Mouse (Mus musculus) embryonic stem cell, embryonic (primary cell): ENCODE results near the gene Naa38.

Source experiments
- CTCF ChIA-PET, 4 experiments: fragments of 300-600 bp in 2 of 4; fragments of 350-600 bp in 2 of 4; sonication (Branson Sonifier 250); formaldehyde crosslinking; loops; one replicate each; lab custom pipeline; 2022; ENCODE audit warnings: inconsistent platforms in 2 of 4; lab: Charles Lee
- POLR2A ChIA-PET, 4 experiments: fragments of 300-600 bp in 2 of 4; fragments of 350-600 bp in 2 of 4; sonication (Branson Sonifier 250); formaldehyde crosslinking; loops; one replicate each; lab custom pipeline; 2022; ENCODE audit warnings: antibody characterized with exemption in 4 of 4, inconsistent platforms in 1 of 4; lab: Charles Lee

Naa38 gene

DNA sequence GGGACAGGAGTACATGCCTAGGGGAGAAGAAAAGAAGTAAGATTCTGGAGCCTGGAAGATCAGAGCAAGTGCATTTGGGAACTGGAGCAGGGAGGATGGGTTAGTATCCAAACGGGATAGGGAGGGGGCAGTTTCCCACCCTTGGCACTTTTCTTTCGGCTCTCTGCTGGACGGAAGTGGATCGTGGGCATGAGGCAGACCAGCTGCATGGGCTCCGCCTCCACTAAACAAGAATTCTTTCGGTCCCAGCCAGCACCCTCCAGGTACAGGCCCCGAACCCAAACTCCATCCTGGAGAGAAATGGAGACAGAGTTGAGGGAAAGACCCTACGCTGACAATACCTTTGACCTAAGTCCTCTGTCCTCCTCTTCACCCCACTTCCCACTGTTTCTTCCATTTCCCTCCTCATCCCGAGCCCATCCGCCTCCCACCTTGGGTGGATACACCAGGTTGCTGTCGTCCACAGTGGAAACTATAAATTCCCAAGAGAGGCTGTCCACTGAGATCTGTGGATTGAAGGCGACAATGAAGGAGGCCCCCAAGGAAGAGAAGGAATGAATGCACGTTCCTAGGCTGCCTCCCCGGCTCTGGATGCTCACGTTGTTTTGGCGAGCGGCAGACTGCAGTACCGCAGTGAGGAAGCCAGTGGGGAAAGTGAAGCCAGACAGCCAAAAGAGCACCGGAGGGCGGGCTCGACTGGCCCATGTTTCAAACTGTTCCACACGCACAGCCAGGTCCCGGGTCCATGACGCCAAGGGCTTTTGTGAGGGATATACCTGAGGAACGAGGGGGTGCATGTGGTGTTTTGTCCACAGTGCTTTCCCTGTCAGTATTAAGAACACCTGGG is 26.1 kb downstream of the Naa38 start:
- ChIA-PET POLR2A (interaction anchor here in 3 of 4 experiments (0.6 to 6.9 kb wide), 19 partner anchors 10 to 826 kb away, joined by 3 to 136 read pairs (median 4); partner anchors contain the start of genes Trp53 (in 2 of the 3), Wrap53 (in 2 of the 3), Cntrob (in 1 of the 3) and Cyb5d1 (in 1 of the 3)), CTCF (interaction anchor here in 1 of 4 experiments (0.6 to 3.7 kb wide), 5 partner anchors 7 to 165 kb away, joined by 3 to 10 read pairs (median 4); no protein-coding TSS in a partner anchor)

GRCm38 (mm10) chr11:69422842-69423241 is 27.6 kb downstream of the Naa38 start:
- CTCF ChIA-PET = no interaction called here

DNA sequence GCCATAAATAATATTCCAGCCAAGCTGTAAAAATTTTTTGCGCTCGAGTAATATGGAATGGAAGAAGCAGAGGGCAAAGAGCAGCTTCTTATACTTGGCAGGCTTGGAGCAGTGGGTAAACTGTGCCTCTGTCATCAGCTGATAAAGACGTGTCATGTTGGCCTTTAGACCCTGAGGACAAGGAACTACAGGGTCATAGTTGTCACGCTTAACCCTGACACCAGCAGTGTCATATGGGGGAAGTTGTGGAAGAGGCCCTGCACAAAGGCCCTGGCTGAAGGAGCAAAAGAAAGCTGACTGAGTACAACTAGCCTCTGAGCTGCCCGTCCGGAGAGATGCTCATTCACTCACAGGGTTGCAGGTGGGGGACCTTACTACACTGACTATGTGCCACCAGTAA is 28.6 kb downstream of the Naa38 start:
- POLR2A ChIA-PET = interaction anchor here in 3 of 4 experiments (0.6 to 1.9 kb wide), 12 partner anchors 8 to 476 kb away, joined by 3 to 7 read pairs (median 3); no protein-coding TSS in a partner anchor
- CTCF ChIA-PET = interaction anchor here in 3 of 4 experiments (0.6 to 1.0 kb wide), 3 partner anchors 8 to 172 kb away, joined by 3 to 5 read pairs (median 3); no protein-coding TSS in a partner anchor

More at GRCm38 (mm10) chr11:69422842-69423241, 27.6 kb downstream of the Naa38 start:
- POLR2A ChIA-PET = interaction anchor here in 2 of 4 experiments (0.8 to 6.9 kb wide), 5 partner anchors 10 to 16 kb away, joined by 3 to 136 read pairs (median 4); no protein-coding TSS in a partner anchor

DNA sequence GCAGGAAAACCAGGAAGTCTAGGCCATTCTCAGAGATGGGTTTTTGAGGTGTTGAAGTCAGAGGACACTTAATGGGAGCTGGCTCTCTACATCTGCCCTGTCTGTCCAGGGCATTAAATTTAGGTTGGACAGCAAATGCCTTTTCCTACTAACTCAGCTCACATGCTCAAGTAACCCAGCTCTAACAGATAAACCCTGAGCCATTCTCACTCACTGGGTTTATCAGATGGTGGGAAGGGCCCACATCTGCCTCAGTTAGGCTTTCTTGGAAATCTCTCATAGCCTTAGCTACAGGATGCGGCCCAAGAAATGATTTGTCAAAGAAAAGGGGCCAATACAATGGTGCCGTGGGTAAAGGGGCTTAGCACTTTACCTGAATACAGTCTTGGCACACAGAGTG is 31.0 kb downstream of the Naa38 start:
- ChIA-PET CTCF (interaction anchor here in 1 of 4 experiments (1.4 kb wide), 1 partner anchor 12 kb away, joined by 4 read pairs; no protein-coding TSS in a partner anchor), POLR2A (interaction anchor here (0.5 to 5.5 kb wide), 18 partner anchors 8 to 353 kb away, joined by 3 to 72 read pairs (median 5); partner anchors contain the start of genes Cyb5d1 (in 1 of the 4), Kcnab3 (in 1 of the 4), Kdm6b (in 1 of the 4) and Naa38 (in 1 of the 4))

DNA sequence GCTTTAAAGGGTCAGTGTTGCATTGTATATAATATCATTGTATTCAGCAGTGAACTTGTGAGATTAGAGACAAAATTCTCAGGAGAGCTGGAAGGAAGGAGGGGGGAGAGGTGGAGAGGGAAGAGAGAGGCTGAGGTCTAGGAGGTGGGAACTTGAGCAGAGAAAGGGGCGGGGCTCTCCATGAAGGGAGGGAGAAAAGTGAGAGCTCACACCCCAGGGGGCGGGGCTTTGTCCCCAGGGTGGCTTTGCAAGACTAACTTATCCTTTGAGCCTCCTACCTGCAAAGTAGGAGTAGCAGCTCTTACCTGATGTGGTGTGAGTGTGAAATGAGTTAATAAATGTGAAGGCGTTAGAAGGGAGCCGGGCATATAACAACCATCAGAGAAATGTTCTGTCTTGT is 33.5 kb downstream of the Naa38 start:
- ChIA-PET CTCF (interaction anchor here in 3 of 4 experiments (0.6 to 2.4 kb wide), 14 partner anchors 9 to 541 kb away, joined by 3 to 15 read pairs (median 6); no protein-coding TSS in a partner anchor), POLR2A (interaction anchor here (0.5 to 5.5 kb wide), 41 partner anchors 9 to 365 kb away, joined by 3 to 72 read pairs (median 4); partner anchors contain the start of genes Cyb5d1 (in 2 of the 4), Kdm6b (in 2 of the 4), Naa38 (in 2 of the 4) and Cntrob (in 1 of the 4))

GRCm38 (mm10) chr11:69429313-69429712 is 34.0 kb downstream of the Naa38 start:
- ChIA-PET CTCF (interaction anchor here in 3 of 4 experiments (0.6 to 2.4 kb wide), 9 partner anchors 8 to 540 kb away, joined by 3 to 15 read pairs (median 7); no protein-coding TSS in a partner anchor), POLR2A (interaction anchor here (0.5 to 5.5 kb wide), 34 partner anchors 8 to 366 kb away, joined by 3 to 72 read pairs (median 6); partner anchors contain the start of genes Cyb5d1 (in 2 of the 4), Kdm6b (in 2 of the 4), Naa38 (in 2 of the 4) and Cntrob (in 1 of the 4))

DNA sequence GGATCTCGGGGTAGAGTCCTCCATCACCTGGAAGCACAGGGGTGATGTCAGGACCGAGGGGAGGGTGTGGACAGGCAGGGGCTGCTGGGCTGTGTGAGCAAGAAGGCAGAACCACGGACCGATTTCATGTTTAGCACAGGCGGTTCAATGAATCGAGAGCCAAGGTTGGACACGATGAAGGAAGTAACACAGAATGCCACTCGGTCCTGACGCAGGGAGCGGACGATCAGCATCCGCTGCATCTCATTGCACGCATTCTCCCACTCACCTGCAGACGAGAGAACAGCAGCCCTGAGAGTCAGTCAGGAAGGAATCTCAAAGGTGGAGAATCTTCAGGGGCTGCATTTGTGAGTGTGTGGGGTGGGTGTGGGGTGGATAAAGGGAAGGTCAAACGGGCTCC is 35.3 kb downstream of the Naa38 start:
- POLR2A ChIA-PET = interaction anchor here in 1 of 4 experiments (5.5 kb wide), 1 partner anchor 21 kb away, joined by 34 read pairs; no protein-coding TSS in a partner anchor
- CTCF ChIA-PET = no interaction called here

GRCm38 (mm10) chr11:69431829-69432639 is 36.7 kb downstream of the Naa38 start:
- ChIA-PET CTCF (interaction anchor here (0.5 to 1.9 kb wide), 43 partner anchors 8 to 440 kb away, joined by 3 to 11 read pairs (median 3); partner anchors contain the start of genes Cyb5d1 (in 1 of the 4), Kcnab3 (in 1 of the 4), Naa38 (in 1 of the 4) and Nlgn2 (in 1 of the 4)), POLR2A (interaction anchor here in 3 of 4 experiments (0.5 to 2.1 kb wide), 39 partner anchors 9 to 482 kb away, joined by 3 to 12 read pairs (median 4); partner anchors contain the start of genes Cyb5d1 (in 3 of the 3), Naa38 (in 2 of the 3), Cntrob (in 1 of the 3) and Kcnab3 (in 1 of the 3))

GRCm38 (mm10) chr11:69432640-69432982 is 37.3 kb downstream of the Naa38 start:
- POLR2A ChIA-PET = interaction anchor here in 3 of 4 experiments (0.6 to 2.1 kb wide), 37 partner anchors 11 to 482 kb away, joined by 3 to 12 read pairs (median 4); partner anchors contain the start of genes Cyb5d1 (in 3 of the 3), Naa38 (in 2 of the 3), Cntrob (in 1 of the 3) and Kcnab3 (in 1 of the 3)
- CTCF ChIA-PET = interaction anchor here (0.5 to 1.9 kb wide), 46 partner anchors 9 to 441 kb away, joined by 3 to 11 read pairs (median 3); partner anchors contain the start of genes Cyb5d1 (in 1 of the 4), Kcnab3 (in 1 of the 4), Naa38 (in 1 of the 4) and Nlgn2 (in 1 of the 4)

DNA sequence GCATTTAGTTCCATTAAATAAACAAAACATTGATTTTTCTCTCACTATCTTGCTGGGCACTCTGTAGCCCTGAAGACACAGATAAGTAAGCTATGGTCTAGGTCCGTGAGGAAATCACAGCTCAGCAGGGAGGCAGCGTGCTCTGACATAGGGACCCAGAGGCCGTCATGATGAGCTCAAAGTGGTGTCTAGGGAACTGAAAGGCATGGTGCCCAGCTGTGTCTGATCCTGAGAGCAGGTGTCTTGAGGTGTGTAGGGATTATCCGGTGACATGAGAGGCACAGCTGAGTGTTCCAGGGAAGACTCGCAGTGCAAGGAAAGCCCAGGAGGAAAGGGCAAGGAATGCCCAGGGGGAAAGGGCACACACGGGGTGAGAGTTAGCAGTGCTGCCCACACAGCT is 37.9 kb downstream of the Naa38 start:
- ChIA-PET CTCF (interaction anchor here (0.5 to 1.9 kb wide), 14 partner anchors 9 to 195 kb away, joined by 3 to 10 read pairs (median 5); partner anchors contain the start of genes Cyb5d1 (in 1 of the 4) and Naa38 (in 1 of the 4)), POLR2A (interaction anchor here in 3 of 4 experiments (0.6 to 2.1 kb wide), 15 partner anchors 10 to 247 kb away, joined by 3 to 12 read pairs (median 5); partner anchors contain the start of genes Cyb5d1 (in 1 of the 3) and Naa38 (in 1 of the 3))

DNA sequence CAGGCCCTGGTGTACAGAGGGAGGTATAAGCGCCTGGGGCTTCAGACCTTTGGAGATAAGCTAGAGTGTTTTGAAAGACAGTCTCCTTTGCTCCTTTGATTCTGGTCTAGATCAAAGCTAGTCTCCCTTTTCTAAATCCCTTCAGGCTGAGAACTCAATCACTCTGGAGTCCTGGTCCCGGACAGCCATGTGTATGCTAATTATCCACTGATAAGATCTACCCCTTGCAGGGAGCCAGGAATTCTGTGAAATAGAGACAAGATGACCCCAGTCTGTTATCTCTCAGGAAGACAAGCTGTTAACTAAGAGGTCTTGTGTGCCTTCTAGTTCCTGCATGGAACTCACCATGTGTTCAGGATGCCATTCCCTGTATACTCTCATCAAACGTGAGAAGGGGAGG is 42.0 kb downstream of the Naa38 start:
- ChIA-PET POLR2A (interaction anchor here in 3 of 4 experiments (0.8 to 3.0 kb wide), 21 partner anchors 9 to 364 kb away, joined by 3 to 13 read pairs (median 4); partner anchors contain the start of genes Cntrob (in 1 of the 3), Cyb5d1 (in 1 of the 3), Kcnab3 (in 1 of the 3) and Naa38 (in 1 of the 3)), CTCF (interaction anchor here in 2 of 4 experiments (0.7 to 1.8 kb wide), 4 partner anchors 8 to 11 kb away, joined by 3 to 7 read pairs (median 4); no protein-coding TSS in a partner anchor)

GRCm38 (mm10) chr11:69443328-69443727 is 48.0 kb downstream of the Naa38 start:
- ChIA-PET POLR2A (interaction anchor here in 3 of 4 experiments (0.5 to 1.2 kb wide), 5 partner anchors 11 to 120 kb away, joined by 3 to 4 read pairs (median 3); partner anchors contain the start of genes Cntrob (in 1 of the 3) and Trappc1 (in 1 of the 3)), CTCF (interaction anchor here in 3 of 4 experiments (0.8 to 1.2 kb wide), 3 partner anchors 11 to 254 kb away, joined by 3 to 4 read pairs (median 3); no protein-coding TSS in a partner anchor)
